Mouse (Mus musculus) CH12.LX (cell line): ENCODE measurements around the gene Ccnd3. TPM values are rescaled to one million over a fixed set of nuclear protein-coding genes. Genes with fewer than 3 reads are reported as not detected.

ENCODE experiments used
- DNase-seq: peaks from one replicate; pipeline ENCODE4 v3.0.0-alpha.2; 2013; ENCODE audit errors: extremely low read depth
- H3K27ac ChIP-seq: 2 replicates; pipeline ENCODE4 v1.5.1; 2012; ENCODE audit warnings: low read depth, mild to moderate bottlenecking, control low read depth, moderate library complexity; ENCODE audit not compliant: insufficient read depth
- H3K27me3 ChIP-seq: replicated peaks from 2 replicates; pipeline ENCODE3; 2012; ENCODE audit warnings: inconsistent platforms
- H3K36me3 ChIP-seq, 2 experiments: replicated peaks in 1 of 2; 2 replicates each; pipeline versions ENCODE3 to v1.6.1; 2012; ENCODE audit warnings: inconsistent platforms in 1 of 2, low read length in 1 of 2, mild to moderate bottlenecking in 1 of 2, mixed read lengths in 1 of 2, moderate library complexity in 1 of 2; ENCODE audit not compliant: control insufficient read depth in 1 of 2, insufficient read depth in 1 of 2
- H3K4me1 ChIP-seq, 2 experiments: 2 replicates each; pipeline ENCODE4 v1.6.1; 2012; ENCODE audit warnings: inconsistent platforms in 1 of 2, moderate library complexity in 1 of 2; ENCODE audit not compliant: insufficient read depth in 2 of 2, control insufficient read depth in 1 of 2
- H3K4me2 ChIP-seq: 2 replicates; pipeline ENCODE4 v1.6.1; 2012; ENCODE audit warnings: low read depth, mild to moderate bottlenecking, control low read depth; ENCODE audit not compliant: poor library complexity, insufficient read depth, severe bottlenecking
- H3K4me3 ChIP-seq, 3 experiments: fragments of 150-350 bp in 1 of 3; sonication (generic) in 1 of 3; replicated peaks in 1 of 3; 2 replicates each; pipeline versions ENCODE3 to v1.5.1; 2011 to 2012; ENCODE audit warnings: low read depth in 2 of 3, low read length in 2 of 3, mild to moderate bottlenecking in 2 of 3, moderate library complexity in 2 of 3, control low read depth in 1 of 3, improper control_type of control experiment in 1 of 3, inconsistent platforms in 1 of 3, mixed read lengths in 1 of 3; ENCODE audit not compliant: poor library complexity in 1 of 3
- H3K79me2 ChIP-seq: replicated peaks from 2 replicates; pipeline ENCODE4 v1.6.1; 2012; ENCODE audit warnings: mild to moderate bottlenecking, moderate library complexity; ENCODE audit not compliant: control insufficient read depth, poor library complexity, insufficient read depth, severe bottlenecking; ENCODE audit errors: extremely low read depth
- H3K9ac ChIP-seq: 2 replicates; pipeline ENCODE4 v1.6.1; 2012; ENCODE audit warnings: low read depth, mild to moderate bottlenecking, control low read depth, moderate library complexity; ENCODE audit not compliant: insufficient read depth
- H3K9me3 ChIP-seq: replicated peaks from 2 replicates; pipeline ENCODE3; 2012; ENCODE audit warnings: low read length, inconsistent platforms, mixed read lengths
- CHD1 ChIP-seq: IDR thresholded peaks from 2 replicates; pipeline ENCODE4 v1.6.1; 2012; ENCODE audit warnings: low read depth, low read length, improper control_type of control experiment, inconsistent platforms
- ETS1 ChIP-seq: conservative IDR thresholded peaks from 2 replicates; pipeline ENCODE4 v1.6.1; 2012; ENCODE audit warnings: low read depth, mild to moderate bottlenecking, inconsistent platforms, low read length, improper control_type of control experiment, moderate library complexity
- GABPA ChIP-seq: IDR thresholded peaks from 2 replicates; pipeline ENCODE4 v1.6.1; 2012; ENCODE audit warnings: low read depth, low read length, improper control_type of control experiment, inconsistent platforms; ENCODE audit not compliant: insufficient replicate concordance
- HCFC1 ChIP-seq: IDR thresholded peaks from 2 replicates; pipeline ENCODE4 v1.6.1; 2012; ENCODE audit warnings: low read depth, mild to moderate bottlenecking, inconsistent platforms, low read length, improper control_type of control experiment
- IRF4 ChIP-seq: IDR thresholded peaks from 2 replicates; pipeline ENCODE4 v1.6.1; 2014; ENCODE audit warnings: low read depth, mild to moderate bottlenecking, inconsistent platforms, low read length, improper control_type of control experiment
- MAZ ChIP-seq: IDR thresholded peaks from 2 replicates; pipeline ENCODE4 v1.6.1; 2012; ENCODE audit warnings: low read depth, mild to moderate bottlenecking, inconsistent platforms, low read length, improper control_type of control experiment, moderate library complexity
- MYC ChIP-seq: IDR thresholded peaks from 2 replicates; pipeline ENCODE4 v1.6.1; 2011; ENCODE audit warnings: low read depth, mild to moderate bottlenecking, improper control_type of control experiment, low read length
- NRF1 ChIP-seq: IDR thresholded peaks from 2 replicates; pipeline ENCODE4 v1.6.1; 2014; ENCODE audit warnings: low read depth, mild to moderate bottlenecking, inconsistent platforms, low read length, improper control_type of control experiment, moderate library complexity
- PAX5 ChIP-seq: IDR thresholded peaks from 2 replicates; pipeline ENCODE4 v1.6.1; 2012; ENCODE audit warnings: low read length, inconsistent platforms, mixed read lengths
- POLR2A ChIP-seq: IDR thresholded peaks from 2 replicates; pipeline ENCODE4 v1.6.1; 2011; ENCODE audit warnings: low read depth, mild to moderate bottlenecking, improper control_type of control experiment, low read length
- RAD21 ChIP-seq: IDR thresholded peaks from 2 replicates; pipeline ENCODE4 v1.6.1; 2011; ENCODE audit warnings: low read depth, mild to moderate bottlenecking, low read length, improper control_type of control experiment, moderate library complexity
- SIN3A ChIP-seq: IDR thresholded peaks from 2 replicates; pipeline ENCODE4 v1.6.1; 2012; ENCODE audit warnings: low read length, improper control_type of control experiment, inconsistent platforms
- SMC3 ChIP-seq: IDR thresholded peaks from 2 replicates; pipeline ENCODE4 v1.6.1; 2011; ENCODE audit warnings: low read depth, low read length, improper control_type of control experiment
- UBTF ChIP-seq: IDR thresholded peaks from 2 replicates; pipeline ENCODE4 v1.6.1; 2012; ENCODE audit warnings: low read depth, mild to moderate bottlenecking, inconsistent platforms, low read length, improper control_type of control experiment, moderate library complexity
- USF1 ChIP-seq: IDR thresholded peaks from 2 replicates; pipeline ENCODE4 v1.6.1; 2014; ENCODE audit warnings: low read depth, mild to moderate bottlenecking, inconsistent platforms, low read length, improper control_type of control experiment
- ZKSCAN1 ChIP-seq: IDR thresholded peaks from 2 replicates; pipeline ENCODE4 v1.6.1; 2012; ENCODE audit warnings: low read depth, inconsistent platforms, low read length, improper control_type of control experiment, borderline replicate concordance
- ZNF384 ChIP-seq: IDR thresholded peaks from 2 replicates; pipeline ENCODE4 v1.6.1; 2012; ENCODE audit warnings: low read depth, low read length, improper control_type of control experiment, inconsistent platforms
- dilution Hi-C: fragments of 300-500 bp; cut with MboI; formaldehyde crosslinking; loops from 2 replicates; pipeline ENCODE4 v1.14.3; 2020; ENCODE audit warnings: low sequenced_read_pairs; ENCODE audit not compliant: extremely low pct_unique_long_range_greater_than_20kb, extremely low pct_ligation_motif_present
- in situ Hi-C: fragments of 300-500 bp; cut with MboI; formaldehyde crosslinking; loops from 3 replicates; pipeline ENCODE4 v1.14.3; 2019; ENCODE audit warnings: low sequenced_read_pairs, low pct_ligation_motif_present, low pct_unique_long_range_greater_than_20kb, mixed read lengths
- polyA plus RNA-seq: library from polyadenylated mRNA; unstranded; fragments of >175 nt; gene quantifications from 2 replicates; pipeline ENCODE4 v1.2.1, GENCODE M21; 2012; ENCODE audit warnings: low read depth; ENCODE audit not compliant: insufficient read length
- total RNA-seq, 2 experiments: library from RNA; depleted of rRNA; stranded (reverse); fragments of 300-350 nt in 1 of 2; fragments of >200 nt in 1 of 2; gene quantifications; 2 replicates each; pipeline ENCODE4 v1.2.3; 2012 to 2014

The Ccnd3 gene
- total and polyA plus RNA-seq, 3 experiments: 30.6 to 121 (median 48.7) TPM

GRCm38 (mm10) chr17:47539128-47539527 lies 34.3 kb downstream of the Ccnd3 start (continued):
- TF ChIP-seq RAD21: no peak

GRCm38 (mm10) chr17:47542061-47542460 lies 37.2 kb downstream of the Ccnd3 start:
- no peaks in the 10 kb centered on the region for H3K36me3 ChIP-seq
- DNase-seq: peak; percentile 21
- no peak overlapping the region for H3K27ac ChIP-seq
- no peaks in the 10 kb centered on the region; the same call in 1 of the 2 replicates for H3K79me2 ChIP-seq
- no peak overlapping the region for H3K9ac ChIP-seq
- H3K9me3 ChIP-seq: no peaks in the 10 kb centered on the region
- dilution Hi-C loops: no loop called here
- TF ChIP-seq ETS1: peak; percentile 31
- no peak for TF ChIP-seq GABPA
- in situ Hi-C loops: no loop called here
- H3K4me2 ChIP-seq: no peak overlapping the region
- H3K4me1 ChIP-seq: peaks cover 2 to 19% of the 10 kb centered on the region in 2 experiments; a peak in 2 of 4 replicates
- no peak overlapping the region for H3K4me3 ChIP-seq
- H3K27me3 ChIP-seq: no peaks in the 10 kb centered on the region

GRCm38 (mm10) chr17:47543051-47543650 lies 38.3 kb downstream of the Ccnd3 start:
- no peak overlapping the region for H3K4me2 ChIP-seq
- dilution Hi-C loops (no loop called here), in situ Hi-C loops (no loop called here)
- no peak for DNase-seq
- no peak overlapping the region for H3K9ac ChIP-seq
- no peak overlapping the region for H3K4me3 ChIP-seq
- peaks cover 2 to 19% of the 10 kb centered on the region in 2 experiments; a peak in 2 of 4 replicates for H3K4me1 ChIP-seq
- no peaks in the 10 kb centered on the region for H3K27me3 ChIP-seq
- no peak overlapping the region for H3K27ac ChIP-seq
- TF ChIP-seq SIN3A: no peak
- TF ChIP-seq IRF4: no peak
- no peak for TF ChIP-seq UBTF
- no peak for TF ChIP-seq HCFC1
- no peak for TF ChIP-seq CHD1
- TF ChIP-seq ZKSCAN1: no peak
- no peak for TF ChIP-seq USF1
- TF ChIP-seq POLR2A: no peak
- no peak for TF ChIP-seq ZNF384
- no peak for TF ChIP-seq MAZ
- no peak for TF ChIP-seq NRF1
- TF ChIP-seq MYC: no peak
- TF ChIP-seq SMC3: no peak
- no peak for TF ChIP-seq PAX5
- no peaks in the 10 kb centered on the region; the same call in 1 of the 2 replicates for H3K79me2 ChIP-seq
- H3K36me3 ChIP-seq: no peaks in the 10 kb centered on the region
- H3K9me3 ChIP-seq: no peaks in the 10 kb centered on the region
